Mouse (Mus musculus) lung, adult 2 months (tissue): ENCODE measurements around the gene Hsf5.
A peak's percentile ranks its signal among the peaks of the same experiment; 100 is the strongest.

Source experiments
- CTCF ChIP-seq: fragments of 200-500 bp; IDR thresholded peaks from 2 replicates; pipeline ENCODE4 v1.5.1; 2011; ENCODE audit warnings: mild to moderate bottlenecking, low read length, control low read depth; ENCODE audit not compliant: insufficient read depth
- POLR2A ChIP-seq: fragments of 200-500 bp; IDR thresholded peaks from 2 replicates; pipeline ENCODE4 v1.6.1; 2011; ENCODE audit warnings: low read depth, mild to moderate bottlenecking, control low read depth, low read length, borderline replicate concordance; ENCODE audit errors: extremely low read depth

GRCm38 (mm10) chr11:87629859-87630258, 12.9 kb downstream of the Hsf5 start:
- TF ChIP-seq CTCF (peak; percentile 73), POLR2A (no peak)
